Mouse (Mus musculus) myocyte (in vitro differentiated cells): ENCODE measurements at regions not wholly inside any gene's neighbourhood (a gene's known extent, or its start where the extent isn't known, plus 50 kb on each side); places are given as distances from the start of the nearest gene placed in this dataset.

Source experiments
- H3K27me3 ChIP-seq: one replicate; pipeline ENCODE4 v1.6.1; 2011; ENCODE audit not compliant: control insufficient read depth, insufficient read depth, insufficient read length
- H3K36me3 ChIP-seq: one replicate; pipeline ENCODE4 v1.6.1; 2011; ENCODE audit not compliant: control insufficient read depth, insufficient read depth
- H3K4me2 ChIP-seq: one replicate; pipeline ENCODE4 v1.6.1; 2011; ENCODE audit warnings: low read depth, control low read depth
- H3K4me3 ChIP-seq: one replicate; pipeline ENCODE4 v1.5.1; 2011; ENCODE audit warnings: mild to moderate bottlenecking, control low read depth, moderate library complexity
- H3K79me2 ChIP-seq: one replicate; pipeline ENCODE4 v1.6.1; 2011; ENCODE audit not compliant: control insufficient read depth, insufficient read depth
- H3ac ChIP-seq: one replicate; pipeline ENCODE4 v1.6.1; 2011; ENCODE audit not compliant: control insufficient read depth, insufficient read length
- CEBPB ChIP-seq: IDR thresholded peaks from 2 replicates; pipeline ENCODE4 v1.6.1; 2011; ENCODE audit warnings: mild to moderate bottlenecking, moderate library complexity; ENCODE audit not compliant: poor library complexity, insufficient read depth, severe bottlenecking
- E2F4 ChIP-seq: IDR thresholded peaks from one replicate; pipeline ENCODE4 v1.6.1; 2011; ENCODE audit warnings: mild to moderate bottlenecking, control low read depth, moderate library complexity; ENCODE audit not compliant: insufficient read depth
- MAX ChIP-seq: IDR thresholded peaks from one replicate; pipeline ENCODE4 v1.6.1; 2011; ENCODE audit warnings: low read depth, mild to moderate bottlenecking, control low read depth
- MYOD1 ChIP-seq, 3 experiments: IDR thresholded peaks; one replicate each; pipeline ENCODE4 v1.6.1; 2011; ENCODE audit warnings: control low read depth in 2 of 3, low read depth in 2 of 3, mild to moderate bottlenecking in 2 of 3, moderate library complexity in 1 of 3; ENCODE audit not compliant: insufficient read length in 2 of 3, control insufficient read depth in 1 of 3
- MYOG ChIP-seq, 3 experiments: IDR thresholded peaks; one replicate each; pipeline ENCODE4 v1.6.1; 2011; ENCODE audit warnings: control low read depth in 2 of 3, low read depth in 2 of 3, mild to moderate bottlenecking in 2 of 3; ENCODE audit not compliant: insufficient read length in 2 of 3, control insufficient read depth in 1 of 3, insufficient read depth in 1 of 3
- POLR2A ChIP-seq: IDR thresholded peaks from one replicate; pipeline ENCODE4 v1.6.1; 2011; ENCODE audit warnings: low read depth, mild to moderate bottlenecking, control low read depth, moderate library complexity; ENCODE audit not compliant: insufficient read length
- POLR2AphosphoS2 ChIP-seq: IDR thresholded peaks from one replicate; pipeline ENCODE4 v1.6.1; 2011; ENCODE audit warnings: low read depth, control low read depth; ENCODE audit not compliant: insufficient read length
- REST ChIP-seq: IDR thresholded peaks from one replicate; pipeline ENCODE4 v1.6.1; 2011; ENCODE audit warnings: mild to moderate bottlenecking, control low read depth, moderate library complexity; ENCODE audit not compliant: insufficient read depth, insufficient read length
- SRF ChIP-seq: IDR thresholded peaks from one replicate; pipeline ENCODE4 v1.6.1; 2011; ENCODE audit warnings: low read depth; ENCODE audit not compliant: control insufficient read depth, insufficient read length
- TCF12 ChIP-seq: IDR thresholded peaks from one replicate; pipeline ENCODE4 v1.6.1; 2011; ENCODE audit warnings: mild to moderate bottlenecking, control low read depth; ENCODE audit not compliant: poor library complexity, insufficient read depth, severe bottlenecking
- TCF3 ChIP-seq: IDR thresholded peaks from one replicate; pipeline ENCODE4 v1.6.1; 2011; ENCODE audit warnings: low read depth, control low read depth; ENCODE audit not compliant: insufficient read length
- USF1 ChIP-seq: IDR thresholded peaks from one replicate; pipeline ENCODE4 v1.6.1; 2011; ENCODE audit warnings: low read depth, mild to moderate bottlenecking, control low read depth, moderate library complexity

GRCm38 (mm10) chr15:96031085-96031780 lies 240.6 kb downstream of the Ano6 start:
- H3K36me3 ChIP-seq, result no peaks in the 10 kb centered on the region
- no peaks in the 10 kb centered on the region for H3K27me3 ChIP-seq
- no peak overlapping the region for H3K4me2 ChIP-seq
- H3ac ChIP-seq, result no peak overlapping the region
- no peak overlapping the region for H3K4me3 ChIP-seq
- TF ChIP-seq CEBPB (no peak), REST (no peak), E2F4 (no peak), MAX (no peak), SRF (no peak), TCF12 (no peak), TCF3 (no peak), MYOG (IDR thresholded peaks at IDR 0.05; ENCODE audit: control insufficient read depth in 1 of 3, insufficient read depth in 1 of 3, insufficient read length in 2 of 3, low read depth in 2 of 3) (no peak), MYOD1 (IDR thresholded peaks at IDR 0.05; ENCODE audit: control insufficient read depth in 1 of 3, insufficient read length in 2 of 3, low read depth in 2 of 3) (no peak), POLR2A (no peak), USF1 (no peak), POLR2AphosphoS2 (no peak)
- H3K79me2 ChIP-seq, result no peaks in the 10 kb centered on the region

- no peaks in the 10 kb centered on the region for H3K36me3 ChIP-seq
- no peaks in the 10 kb centered on the region for H3K27me3 ChIP-seq
- H3K4me2 ChIP-seq, result no peak overlapping the region
- no peak overlapping the region for H3ac ChIP-seq
- H3K79me2 ChIP-seq, result no peaks in the 10 kb centered on the region
- H3K4me3 ChIP-seq, result no peak overlapping the region
- no peak for TF ChIP-seq MYOG (IDR thresholded peaks at IDR 0.05; ENCODE audit: control insufficient read depth in 1 of 3, insufficient read depth in 1 of 3, insufficient read length in 2 of 3, low read depth in 2 of 3)
- no peak for TF ChIP-seq SRF
- TF ChIP-seq REST, result no peak
- TF ChIP-seq TCF3, result no peak
- no peak for TF ChIP-seq MYOD1 (IDR thresholded peaks at IDR 0.05; ENCODE audit: control insufficient read depth in 1 of 3, insufficient read length in 2 of 3, low read depth in 2 of 3)
- no peak for TF ChIP-seq CEBPB
- TF ChIP-seq MAX, result no peak
- TF ChIP-seq POLR2A, result no peak
- no peak for TF ChIP-seq USF1
- no peak for TF ChIP-seq POLR2AphosphoS2
- no peak for TF ChIP-seq E2F4
- TF ChIP-seq TCF12, result no peak
Observed at GRCm38 (mm10) chr15:96035273-96035672, 244.6 kb downstream of the Ano6 start.

- no peaks in the 10 kb centered on the region for H3K27me3 ChIP-seq
- no peak for TF ChIP-seq POLR2AphosphoS2
- no peak for TF ChIP-seq CEBPB
- TF ChIP-seq POLR2A, result no peak
- no peak for TF ChIP-seq MYOG (IDR thresholded peaks at IDR 0.05; ENCODE audit: control insufficient read depth in 1 of 3, insufficient read depth in 1 of 3, insufficient read length in 2 of 3, low read depth in 2 of 3)
- TF ChIP-seq USF1, result no peak
- no peak for TF ChIP-seq E2F4
- no peak for TF ChIP-seq TCF3
- TF ChIP-seq REST, result no peak
- no peak for TF ChIP-seq TCF12
- TF ChIP-seq SRF, result no peak
Observed at GRCm38 (mm10) chr15:96045561-96045960, 241.8 kb upstream of the Arid2 start.

GRCm38 (mm10) chr15:96046651-96047050 lies 240.7 kb upstream of the Arid2 start:
- Histone ChIP-seq H3K4me2 (no peak overlapping the region), H3K27me3 (no peaks in the 10 kb centered on the region), H3K4me3 (no peak overlapping the region), H3K36me3 (no peaks in the 10 kb centered on the region), H3K79me2 (no peaks in the 10 kb centered on the region), H3ac (no peak overlapping the region)
- TF ChIP-seq MYOD1 (IDR thresholded peaks at IDR 0.05; ENCODE audit: control insufficient read depth in 1 of 3, insufficient read length in 2 of 3, low read depth in 2 of 3) (no peak), SRF (no peak), POLR2A (no peak), MAX (no peak)

More at GRCm38 (mm10) chr15:96045561-96045960, 241.8 kb upstream of the Arid2 start:
- no peak overlapping the region for H3ac ChIP-seq
- H3K4me2 ChIP-seq, result no peak overlapping the region
- no peak overlapping the region for H3K4me3 ChIP-seq
- no peaks in the 10 kb centered on the region for H3K36me3 ChIP-seq
- H3K79me2 ChIP-seq, result no peaks in the 10 kb centered on the region

GRCm38 (mm10) chr15:96050416-96050815 lies 236.9 kb upstream of the Arid2 start:
- TF ChIP-seq TCF12 (no peak), SRF (no peak), POLR2AphosphoS2 (no peak), MYOG (IDR thresholded peaks at IDR 0.05; ENCODE audit: control insufficient read depth in 1 of 3, insufficient read depth in 1 of 3, insufficient read length in 2 of 3, low read depth in 2 of 3) (no peak), POLR2A (no peak), MYOD1 (IDR thresholded peaks at IDR 0.05; ENCODE audit: control insufficient read depth in 1 of 3, insufficient read length in 2 of 3, low read depth in 2 of 3) (no peak), USF1 (no peak), REST (no peak), MAX (no peak), TCF3 (no peak), E2F4 (no peak), CEBPB (no peak)
- Histone ChIP-seq H3K36me3 (no peaks in the 10 kb centered on the region), H3K4me3 (no peak overlapping the region), H3K4me2 (no peak overlapping the region), H3K27me3 (no peaks in the 10 kb centered on the region), H3K79me2 (no peaks in the 10 kb centered on the region), H3ac (no peak overlapping the region)
